Mouse (Mus musculus): ENCODE data around the gene Zfp30.

DNA sequence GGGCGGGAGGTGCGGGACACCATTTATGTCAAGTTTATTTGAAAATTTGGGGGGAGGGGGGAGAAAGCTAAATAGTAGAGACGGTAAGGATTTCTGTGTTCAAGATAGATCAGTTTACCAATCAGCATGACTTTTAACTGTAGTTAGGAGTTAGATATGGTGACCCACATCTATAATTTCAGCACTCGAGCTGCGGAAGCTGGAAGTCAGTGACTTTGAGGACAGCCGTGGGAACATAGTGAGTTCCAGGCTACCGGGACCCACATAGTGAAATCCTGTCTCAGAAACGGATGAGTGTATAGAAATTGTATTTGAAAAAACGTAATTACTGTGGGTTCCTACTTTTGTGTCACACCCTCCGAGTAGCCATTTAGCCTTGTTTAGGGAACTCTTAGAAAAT, 14.8 kb upstream of the Zfp30 start:
- no peak for TF ChIP-seq MAX (IDR thresholded peaks at IDR 0.05; ENCODE audit: low read depth)
- no peak for TF ChIP-seq CEBPB (IDR thresholded peaks at IDR 0.05; ENCODE audit: insufficient read depth, poor library complexity, severe bottlenecking)
- TF ChIP-seq POLR2A (IDR thresholded peaks at IDR 0.05; ENCODE audit: insufficient read length, low read depth) = no peak

All from myocyte (in vitro differentiated cells).